ENCODE assay signal across 35 mouse cellular contexts in the genomic region with DNA sequence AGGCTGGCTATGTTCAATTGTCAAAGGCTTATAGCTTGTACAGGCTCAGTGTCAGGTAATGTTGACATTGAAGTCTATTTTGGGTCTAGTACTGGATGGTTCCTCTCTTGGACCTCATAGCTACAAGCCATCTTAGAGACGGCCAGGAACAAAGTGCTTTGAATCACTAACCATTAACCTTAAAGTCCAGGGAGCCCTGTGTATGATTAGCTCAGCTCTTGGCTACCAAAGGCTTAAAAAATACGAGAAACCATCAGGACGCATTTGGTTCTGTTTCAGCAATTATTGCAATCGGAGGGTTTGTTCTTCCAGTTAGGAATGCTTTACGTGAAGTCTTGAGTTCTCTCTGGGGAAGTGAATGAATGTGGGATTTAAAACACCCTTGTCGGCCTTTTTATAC. TPM values are rescaled to one million over a fixed set of nuclear protein-coding genes. Genes with fewer than 3 reads are reported as not detected.
A peak's percentile ranks its signal among the peaks of the same experiment; 100 is the strongest.
DNase-seq lines count a peak whose midpoint lies in the region; ATAC-seq and TF ChIP-seq lines count a peak whose summit lies in the region.
"Had no signal": no experiment of that assay in that cellular context is flagged by ENCODE, and none has a peak within 500 bp of the region (broad histone marks: within the 10 kb centered on the region; RNA-seq: fewer than 3 reads in every experiment).

No protein-coding gene starts in this region.

- peak overlapping the region; percentile 47 for H3K27ac ChIP-seq in intestine, postnatal 0 days (ENCODE audit: low read depth, low read length)
- H3K27ac ChIP-seq in intestine, embryonic 16.5 days (ENCODE audit: low read length), result no peak overlapping the region
- H3K27ac ChIP-seq in liver, embryonic 11.5 days (ENCODE audit: low read depth, low read length), result no peak overlapping the region
- no peak overlapping the region for H3K27ac ChIP-seq in liver, embryonic 12.5 days
- H3K27ac ChIP-seq in gastrocnemius, adult 2 months, result no peak overlapping the region
- no peak overlapping the region for H3K27ac ChIP-seq in forebrain, postnatal 0 days (ENCODE audit: low read depth, low read length)
- H3K27ac ChIP-seq: embryonic facial prominence, embryonic 10.5 days; embryonic facial prominence, embryonic 15.5 days; forebrain, embryonic 12.5 days; liver, embryonic 13.5 days; midbrain, embryonic 10.5 days had no signal

- H3K9ac ChIP-seq in intestine, postnatal 0 days (ENCODE audit: low read depth, low read length), result no peak overlapping the region
- no peak overlapping the region for H3K9ac ChIP-seq in intestine, embryonic 16.5 days (ENCODE audit: low read depth, low read length)
- H3K9ac ChIP-seq in liver, embryonic 11.5 days (ENCODE audit: low read depth, low read length), result no peak overlapping the region
- H3K9ac ChIP-seq in liver, embryonic 12.5 days, result no peak overlapping the region
- no peak overlapping the region for H3K9ac ChIP-seq in forebrain, postnatal 0 days
- H3K9ac ChIP-seq: embryonic facial prominence, embryonic 15.5 days; forebrain, embryonic 12.5 days; heart, embryonic 12.5 days; hindbrain, embryonic 13.5 days; liver, embryonic 13.5 days; lung, embryonic 14.5 days; neural tube, embryonic 13.5 days had no signal

- peaks cover 2% of the 10 kb centered on the region; the same call in 1 of the 2 replicates for H3K4me1 ChIP-seq in intestine, postnatal 0 days (replicated peaks; ENCODE audit: control insufficient read depth, insufficient read depth, low read length)
- peaks cover 10% of the 10 kb centered on the region; the same call in 1 of the 2 replicates for H3K4me1 ChIP-seq in intestine, embryonic 16.5 days (ENCODE audit: control insufficient read depth, insufficient read depth, low read length)
- H3K4me1 ChIP-seq in liver, embryonic 11.5 days (replicated peaks; ENCODE audit: control insufficient read depth, insufficient read depth, low read length), result no peaks in the 10 kb centered on the region; the same call in 1 of the 2 replicates
- H3K4me1 ChIP-seq in liver, embryonic 12.5 days, result peaks cover 3% of the 10 kb centered on the region; the same call in 1 of the 2 replicates
- no peaks in the 10 kb centered on the region for H3K4me1 ChIP-seq in forebrain, postnatal 0 days (ENCODE audit: insufficient read depth)
- H3K4me1 ChIP-seq: heart, embryonic 12.5 days; hindbrain, embryonic 13.5 days; liver, embryonic 13.5 days had no signal

- TF ChIP-seq CTCF in intestine, postnatal 0 days (IDR thresholded peaks at IDR 0.05; ENCODE audit: low read depth), result no peak
- TF ChIP-seq CTCF in gastrocnemius, adult 2 months (IDR thresholded peaks at IDR 0.05), result no peak
- no peak for TF ChIP-seq CTCF in forebrain, postnatal 0 days (IDR thresholded peaks at IDR 0.05; ENCODE audit: low read depth)

- intact Hi-C loops in gastrocnemius, adult 2 months (cut with DNase I), result loop anchor here (5.0 kb wide), 1 partner anchor 34 kb away; no protein-coding TSS in a partner anchor

- no peaks in the 10 kb centered on the region for H3K36me3 ChIP-seq in intestine, postnatal 0 days (ENCODE audit: control insufficient read depth, insufficient read depth)
- no peaks in the 10 kb centered on the region for H3K36me3 ChIP-seq in intestine, embryonic 16.5 days (ENCODE audit: control insufficient read depth, insufficient read depth, low read length)
- H3K36me3 ChIP-seq in liver, embryonic 11.5 days (ENCODE audit: control insufficient read depth, insufficient read depth, low read length), result no peaks in the 10 kb centered on the region
- no peaks in the 10 kb centered on the region for H3K36me3 ChIP-seq in liver, embryonic 12.5 days
- H3K36me3 ChIP-seq in forebrain, postnatal 0 days (ENCODE audit: insufficient read depth), result no peaks in the 10 kb centered on the region
- H3K36me3 ChIP-seq: embryonic facial prominence, embryonic 10.5 days; embryonic facial prominence, embryonic 15.5 days; forebrain, embryonic 12.5 days; heart, embryonic 12.5 days; hindbrain, embryonic 13.5 days; liver, embryonic 13.5 days; midbrain, embryonic 10.5 days; neural tube, embryonic 13.5 days had no signal

- 78% methylated on average over 6 of the region's 6 CpGs for WGBS in intestine, postnatal 0 days
- WGBS in intestine, embryonic 16.5 days, result 86% methylated on average over 6 of the region's 6 CpGs
- WGBS in liver, embryonic 11.5 days, result 83% methylated on average over 6 of the region's 6 CpGs
- 69% methylated on average over 6 of the region's 6 CpGs for WGBS in liver, embryonic 12.5 days (ENCODE audit: insufficient replicate concordance)
- WGBS in forebrain, postnatal 0 days, result 89% methylated on average over 6 of the region's 6 CpGs

- H3K27me3 ChIP-seq in intestine, postnatal 0 days (replicated peaks; ENCODE audit: control insufficient read depth, insufficient read depth, low read length), result no peaks in the 10 kb centered on the region
- no peaks in the 10 kb centered on the region for H3K27me3 ChIP-seq in intestine, embryonic 16.5 days (replicated peaks; ENCODE audit: control insufficient read depth, insufficient read depth, low read length)
- no peaks in the 10 kb centered on the region for H3K27me3 ChIP-seq in liver, embryonic 11.5 days (replicated peaks; ENCODE audit: control insufficient read depth, insufficient read depth, low read length)
- H3K27me3 ChIP-seq in liver, embryonic 12.5 days (replicated peaks), result no peaks in the 10 kb centered on the region
- H3K27me3 ChIP-seq in forebrain, postnatal 0 days (ENCODE audit: insufficient read depth, low read length), result no peaks in the 10 kb centered on the region
- H3K27me3 ChIP-seq: CH12.LX; embryonic facial prominence, embryonic 15.5 days; forebrain, embryonic 12.5 days; heart, embryonic 12.5 days; hindbrain, embryonic 13.5 days; liver, embryonic 13.5 days; neural tube, embryonic 13.5 days had no signal

- H3K9me3 ChIP-seq in intestine, postnatal 0 days (ENCODE audit: control insufficient read depth), result no peaks in the 10 kb centered on the region
- H3K9me3 ChIP-seq in intestine, embryonic 16.5 days (ENCODE audit: control insufficient read depth, low read length), result no peaks in the 10 kb centered on the region
- no peaks in the 10 kb centered on the region for H3K9me3 ChIP-seq in liver, embryonic 11.5 days (ENCODE audit: control insufficient read depth, low read length)
- H3K9me3 ChIP-seq in liver, embryonic 12.5 days (replicated peaks), result no peaks in the 10 kb centered on the region
- no peaks in the 10 kb centered on the region for H3K9me3 ChIP-seq in forebrain, postnatal 0 days (ENCODE audit: low read length)
- H3K9me3 ChIP-seq: embryonic facial prominence, embryonic 10.5 days; embryonic facial prominence, embryonic 15.5 days; forebrain, embryonic 12.5 days; heart, embryonic 12.5 days; hindbrain, embryonic 13.5 days; liver, embryonic 13.5 days; midbrain, embryonic 10.5 days; neural tube, embryonic 13.5 days had no signal

- no peak overlapping the region for H3K4me3 ChIP-seq in intestine, postnatal 0 days (ENCODE audit: low read depth, low read length)
- no peak overlapping the region for H3K4me3 ChIP-seq in intestine, embryonic 16.5 days (ENCODE audit: low read length)
- H3K4me3 ChIP-seq in liver, embryonic 11.5 days (ENCODE audit: low read depth, low read length), result no peak overlapping the region
- no peak overlapping the region for H3K4me3 ChIP-seq in liver, embryonic 12.5 days
- no peak overlapping the region for H3K4me3 ChIP-seq in gastrocnemius, adult 2 months
- no peak overlapping the region for H3K4me3 ChIP-seq in forebrain, postnatal 0 days (ENCODE audit: low read depth, low read length)
- H3K4me3 ChIP-seq: embryonic facial prominence, embryonic 10.5 days; embryonic facial prominence, embryonic 15.5 days; forebrain, embryonic 12.5 days; heart, embryonic 12.5 days; hindbrain, embryonic 13.5 days; liver, embryonic 13.5 days; midbrain, embryonic 10.5 days; myocyte; neural tube, embryonic 13.5 days had no signal

- ATAC-seq in intestine, postnatal 0 days, result no peak
- no peak for ATAC-seq in intestine, embryonic 16.5 days
- ATAC-seq in liver, embryonic 11.5 days (replicated peaks; ENCODE audit: low FRiP score), result no peak
- no peak for ATAC-seq in liver, embryonic 12.5 days
- no peak for ATAC-seq in forebrain, postnatal 0 days

- no peak overlapping the region for H3K4me2 ChIP-seq in intestine, postnatal 0 days (replicated peaks; ENCODE audit: low read depth)
- no peak overlapping the region for H3K4me2 ChIP-seq in intestine, embryonic 16.5 days (ENCODE audit: low read depth, low read length)
- H3K4me2 ChIP-seq in liver, embryonic 11.5 days, result no peak overlapping the region
- H3K4me2 ChIP-seq in liver, embryonic 12.5 days, result no peak overlapping the region
- H3K4me2 ChIP-seq in forebrain, postnatal 0 days (ENCODE audit: low read depth), result no peak overlapping the region
- H3K4me2 ChIP-seq: embryonic facial prominence, embryonic 15.5 days; forebrain, embryonic 12.5 days; heart, embryonic 12.5 days; hindbrain, embryonic 13.5 days; liver, embryonic 13.5 days; lung, embryonic 14.5 days; neural tube, embryonic 13.5 days had no signal

- DNase-seq in liver, embryonic 11.5 days (ENCODE audit: low spot score), result peak; percentile 0
- DNase-seq in kidney, postnatal 14 days, result peak; percentile 71
- DNase-seq in yolk sac, embryonic 10.5 days (ENCODE audit: low spot score), result peak; percentile 63
- DNase-seq in gastrocnemius, adult 2 months, result no peak
- no peak for DNase-seq in forebrain, postnatal 0 days
- DNase-seq: adrenal gland, postnatal 10 days; cerebellum, adult 8-10 months; cerebellum, postnatal 25 days; gastrocnemius, postnatal 14 days; heart, adult 18-20 months; heart, postnatal 4 days; layer of hippocampus, adult 9-11 months; liver, embryonic 13.5 days; lung, embryonic 14.5 days; thymus, postnatal 4 days had no signal

RNA-seq across cellular contexts. Expression of a gene that starts 17.9 kb away (rescaled TPM):
- 101 and 113 TPM in 2 replicates for polyA plus RNA-seq in intestine, postnatal 0 days (2015; fragmentation: Nextera tagmentation; extraction: Ambion mirVana)
- polyA plus RNA-seq in intestine, embryonic 16.5 days (2015; fragmentation: Nextera tagmentation; extraction: Ambion mirVana), result 734 and 860 TPM in 2 replicates
- polyA plus RNA-seq in liver, embryonic 11.5 days (2014; fragmentation: Nextera tagmentation; extraction: Ambion mirVana), result 0.83 and 1.4 TPM in 2 replicates
- polyA plus RNA-seq in liver, embryonic 12.5 days (2016; fragmentation: Nextera tagmentation; extraction: Ambion mirVana), result 0.92 and 0.97 TPM in 2 replicates
- 10 to 100 TPM; 19.3 to 27.8 TPM for total RNA-seq in gastrocnemius, adult 2 months (2021)
- 1.8 and 2.2 TPM in 2 replicates for total RNA-seq in forebrain, postnatal 0 days (2014; rRNA removed)
- 3.0 and 3.8 TPM in 2 replicates for polyA plus RNA-seq in forebrain, postnatal 0 days (2015; fragmentation: Nextera tagmentation; extraction: Ambion mirVana)
- total RNA-seq: CH12.LX; megakaryocyte progenitor cell, adult 5-6 weeks had no signal
- polyA plus RNA-seq: embryonic facial prominence, embryonic 10.5 days; myocyte had no signal

RNA-seq across cellular contexts. Expression of a gene that starts 25.4 kb away (rescaled TPM):
- polyA plus RNA-seq in intestine, postnatal 0 days (2015; fragmentation: Nextera tagmentation; extraction: Ambion mirVana), result 0.31 and 0.64 TPM in 2 replicates
- polyA plus RNA-seq in intestine, embryonic 16.5 days (2015; fragmentation: Nextera tagmentation; extraction: Ambion mirVana), result 0.18 and 0.24 TPM in 2 replicates
- polyA plus RNA-seq in liver, embryonic 11.5 days (2014; fragmentation: Nextera tagmentation; extraction: Ambion mirVana), result 0.12 and 0.13 TPM in 2 replicates
- 0.19 and 0.26 TPM in 2 replicates for polyA plus RNA-seq in liver, embryonic 12.5 days (2016; fragmentation: Nextera tagmentation; extraction: Ambion mirVana)
- under 1 TPM; 0.48 to 0.53 TPM for total RNA-seq in gastrocnemius, adult 2 months (2021)
- 0.62 and 1.6 TPM in 2 replicates for total RNA-seq in forebrain, postnatal 0 days (2014; rRNA removed)
- 1.0 TPM in 2 replicates for polyA plus RNA-seq in forebrain, postnatal 0 days (2015; fragmentation: Nextera tagmentation; extraction: Ambion mirVana)
- total RNA-seq: CH12.LX; heart, postnatal 4 days; megakaryocyte progenitor cell, adult 5-6 weeks had no signal
- polyA plus RNA-seq: embryonic facial prominence, embryonic 10.5 days; forebrain, embryonic 12.5 days; heart, embryonic 12.5 days; heart, postnatal 0 days; limb, embryonic 11.5 days had no signal

RNA-seq across cellular contexts. Expression of a gene that starts 49.3 kb away (rescaled TPM):
- polyA plus RNA-seq in intestine, postnatal 0 days (2015; fragmentation: Nextera tagmentation; extraction: Ambion mirVana), result 0.09 and 0.10 TPM in 2 replicates
- polyA plus RNA-seq in intestine, embryonic 16.5 days (2015; fragmentation: Nextera tagmentation; extraction: Ambion mirVana), result 0.24 TPM in 1 of 2 replicates, not detected in the other
- polyA plus RNA-seq in liver, embryonic 11.5 days (2014; fragmentation: Nextera tagmentation; extraction: Ambion mirVana), result not detected in 2 replicates
- not detected in 2 replicates for polyA plus RNA-seq in liver, embryonic 12.5 days (2016; fragmentation: Nextera tagmentation; extraction: Ambion mirVana)
- not detected for total RNA-seq in gastrocnemius, adult 2 months (2021)
- total RNA-seq in forebrain, postnatal 0 days (2014; rRNA removed), result not detected in 2 replicates
- polyA plus RNA-seq in forebrain, postnatal 0 days (2015; fragmentation: Nextera tagmentation; extraction: Ambion mirVana), result 0.09 TPM in 1 of 2 replicates, not detected in the other
- total RNA-seq: adrenal gland, postnatal 10 days; CH12.LX; ES-E14; gastrocnemius, postnatal 14 days; heart, adult 18-20 months; heart, postnatal 4 days; left cerebral cortex, postnatal 10 days; megakaryocyte progenitor cell, adult 5-6 weeks; midbrain, postnatal 0 days had no signal
- polyA plus RNA-seq: C2C12; embryonic facial prominence, embryonic 10.5 days; forebrain, embryonic 12.5 days; heart, embryonic 12.5 days; heart, postnatal 0 days; limb, embryonic 11.5 days; liver, embryonic 13.5 days; midbrain, embryonic 10.5 days; midbrain, postnatal 0 days; myocyte; neural tube, embryonic 13.5 days; thymus, postnatal 0 days had no signal

Comparison
In these comparisons a context has a peak if more than half of its experiments do, and no peak if none do; other contexts are left out.
1. DNase-seq: peak in liver, embryonic 11.5 days (single experiment), kidney, postnatal 14 days (single experiment) and yolk sac, embryonic 10.5 days (single experiment); none in gastrocnemius, adult 2 months (single experiment) and forebrain, postnatal 0 days (single experiment).
2. RNA of a gene that starts 17.9 kb away (polyA plus RNA-seq): 734 to 860 TPM in intestine, embryonic 16.5 days and 101 to 113 TPM in intestine, postnatal 0 days; 3.0 to 3.8 TPM in forebrain, postnatal 0 days, 0.83 to 1.4 TPM in liver, embryonic 11.5 days and 0.92 to 0.97 TPM in liver, embryonic 12.5 days; every median in the first group is over 10 times any median in the second.